Mouse (Mus musculus) MEL (cell line): ENCODE data around the gene Tsc2.

ENCODE experiments used
- CTCF ChIP-seq, 3 experiments: IDR thresholded peaks in 2 of 3; conservative IDR thresholded peaks in 1 of 3; 2 replicates each; pipeline ENCODE4 v1.5.1; 2011 to 2012; ENCODE audit warnings: low read length in 3 of 3, low read depth in 2 of 3, mild to moderate bottlenecking in 2 of 3, improper control_type of control experiment in 1 of 3, inconsistent platforms in 1 of 3, mixed read lengths in 1 of 3, moderate library complexity in 1 of 3; ENCODE audit not compliant: control insufficient read depth in 1 of 3, insufficient read depth in 1 of 3, poor library complexity in 1 of 3, severe bottlenecking in 1 of 3
- ETS1 ChIP-seq: IDR thresholded peaks from 2 replicates; pipeline ENCODE4 v1.6.1; 2012; ENCODE audit warnings: low read depth, mild to moderate bottlenecking, inconsistent platforms, low read length, improper control_type of control experiment, moderate library complexity
- USF1 ChIP-seq: IDR thresholded peaks from 2 replicates; pipeline ENCODE4 v1.6.1; 2014; ENCODE audit warnings: low read depth, mild to moderate bottlenecking, inconsistent platforms, low read length, improper control_type of control experiment, moderate library complexity
- ZNF384 ChIP-seq: IDR thresholded peaks from 2 replicates; pipeline ENCODE4 v1.6.1; 2012; ENCODE audit warnings: low read depth, mild to moderate bottlenecking, inconsistent platforms, low read length, improper control_type of control experiment

GRCm38 (mm10) chr17:24670246-24670844, 37.9 kb upstream of the Tsc2 start:
- TF ChIP-seq CTCF (IDR thresholded peaks at IDR 0.05 in 2 of 3, conservative IDR thresholded peaks at IDR 0.05 in 1 of 3; ENCODE audit: control insufficient read depth in 1 of 3, insufficient read depth in 1 of 3, low read depth in 2 of 3, low read length in 3 of 3, poor library complexity in 1 of 3, severe bottlenecking in 1 of 3) (no peak), ZNF384 (no peak), USF1 (no peak), ETS1 (no peak)
